Mouse (Mus musculus): ENCODE measurements at regions not wholly inside any gene's neighbourhood (a gene's known extent, or its start where the extent isn't known, plus 50 kb on each side); places are given as distances from the start of the nearest gene placed in this dataset.

DNA sequence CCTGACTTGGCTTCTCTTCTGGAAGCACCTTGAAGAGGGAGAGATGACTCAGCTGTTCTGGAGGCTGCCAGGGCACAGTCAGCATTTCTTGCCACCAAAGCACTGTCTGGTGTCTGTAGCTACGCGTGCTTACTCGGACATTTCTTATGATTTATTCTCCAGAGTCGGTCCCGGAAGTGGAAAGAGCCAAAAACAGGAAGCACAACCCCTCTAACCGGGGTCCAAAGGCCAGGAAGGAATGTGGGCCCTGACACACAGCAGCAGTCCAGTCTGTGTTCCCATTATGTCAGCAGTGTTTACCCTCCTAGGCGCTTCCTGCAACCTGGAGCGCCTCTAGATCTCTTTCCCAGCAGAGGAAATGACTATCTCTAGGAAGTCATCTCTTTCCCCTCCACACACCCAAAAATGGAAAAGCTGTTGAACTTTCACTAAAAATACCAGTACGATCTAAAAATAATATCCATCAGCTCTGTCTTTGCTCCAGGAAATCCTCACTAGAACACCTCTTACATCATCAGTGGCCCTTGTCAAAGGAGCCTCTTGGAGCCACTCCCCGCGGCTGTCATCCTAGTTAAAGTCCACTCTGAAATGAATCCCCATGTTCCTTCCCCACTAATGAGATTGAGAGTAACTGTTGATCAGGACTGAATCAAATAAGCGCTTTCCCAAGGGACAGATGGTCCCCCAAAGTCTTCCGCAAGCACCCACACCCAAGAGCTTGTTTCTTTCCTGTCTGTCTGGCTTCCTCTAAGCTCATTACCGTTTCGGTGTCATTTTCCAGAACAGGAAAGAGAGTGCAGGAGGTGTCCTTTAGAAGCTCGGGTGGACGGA lies 264.7 kb upstream of the Pard3b start:
- Histone ChIP-seq H3K79me2 (ENCODE audit: control insufficient read depth, insufficient read depth, low read length) (no peaks in the 10 kb centered on the region), H3K4me1 (ENCODE audit: control insufficient read depth, insufficient read depth, low read length) (peaks cover 5% of the 10 kb centered on the region), H3K36me3 (ENCODE audit: control insufficient read depth, insufficient read depth, low read length) (no peaks in the 10 kb centered on the region), H3K9ac (ENCODE audit: low read depth, low read length) (no peak overlapping the region), H3K4me3 (ENCODE audit: insufficient read depth, low read depth, low read length) (no peak overlapping the region), H3K27me3 (ENCODE audit: control insufficient read depth, insufficient read depth, low read length) (no peaks in the 10 kb centered on the region), H3K27ac (replicated peaks; ENCODE audit: insufficient read depth, low read depth, low read length) (no peak overlapping the region)
- DNase-seq (ENCODE audit: extremely low read depth, low read depth, low spot score) = peak; percentile 25
- TF ChIP-seq CTCF (IDR thresholded peaks at IDR 0.05; ENCODE audit: low read depth, low read length) = no peak
- no peak for TF ChIP-seq POLR2A (IDR thresholded peaks at IDR 0.05; ENCODE audit: extremely low read depth, insufficient read depth, low read length)
- whole genome bisulfite sequencing = 61% methylated on average over 17 of the region's 17 CpGs

DNA sequence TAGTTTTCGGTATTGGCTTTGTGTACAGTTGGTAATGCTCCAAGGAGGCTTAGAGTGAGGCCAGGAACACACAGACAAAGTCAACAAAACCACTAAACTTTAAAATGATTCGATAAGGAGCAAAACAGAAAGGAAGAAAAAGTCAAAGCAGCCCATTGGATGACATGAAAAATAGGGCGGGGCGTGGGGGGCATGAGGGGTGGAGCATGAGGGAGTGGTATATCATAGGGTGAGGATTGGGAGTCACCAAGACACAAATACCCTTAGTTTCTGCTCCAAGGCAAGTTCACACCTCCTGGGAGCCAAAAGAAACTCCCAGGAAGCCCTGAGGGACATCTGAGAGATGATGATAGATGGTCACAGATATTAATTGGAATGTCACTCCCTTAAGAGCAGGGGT lies 262.2 kb upstream of the Pard3b start:
- no peak for TF ChIP-seq CTCF (IDR thresholded peaks at IDR 0.05; ENCODE audit: low read depth, low read length)
- no peak for TF ChIP-seq POLR2A (IDR thresholded peaks at IDR 0.05; ENCODE audit: extremely low read depth, insufficient read depth, low read length)
- Histone ChIP-seq H3K9ac (ENCODE audit: low read depth, low read length) (no peak overlapping the region), H3K79me2 (ENCODE audit: control insufficient read depth, insufficient read depth, low read length) (no peaks in the 10 kb centered on the region)

DNA sequence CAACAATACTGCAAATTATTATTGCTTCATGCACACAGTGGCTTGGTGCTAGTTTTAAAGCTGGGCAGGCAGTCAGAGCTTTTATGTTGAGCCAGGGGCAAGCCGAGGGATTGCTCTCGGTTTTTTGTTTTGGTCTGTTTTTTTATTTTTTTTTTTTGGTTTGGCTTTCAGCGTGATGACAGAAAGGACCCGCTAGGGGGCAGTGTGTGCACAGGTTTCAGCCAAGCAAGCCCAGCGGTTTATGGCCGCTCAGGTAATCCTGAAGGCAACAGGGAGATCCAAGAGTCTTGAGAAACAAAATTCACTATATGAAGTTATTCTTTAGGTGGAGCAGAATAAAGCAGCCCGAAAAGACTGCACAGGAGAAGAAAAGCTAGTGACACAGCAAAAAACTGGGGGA lies 261.6 kb upstream of the Pard3b start:
- Histone ChIP-seq H3K27ac (replicated peaks; ENCODE audit: insufficient read depth, low read depth, low read length) (no peak overlapping the region), H3K79me2 (ENCODE audit: control insufficient read depth, insufficient read depth, low read length) (no peaks in the 10 kb centered on the region), H3K27me3 (ENCODE audit: control insufficient read depth, insufficient read depth, low read length) (no peaks in the 10 kb centered on the region), H3K4me1 (ENCODE audit: control insufficient read depth, insufficient read depth, low read length) (peaks cover 5% of the 10 kb centered on the region), H3K4me3 (ENCODE audit: insufficient read depth, low read depth, low read length) (no peak overlapping the region), H3K9ac (ENCODE audit: low read depth, low read length) (no peak overlapping the region), H3K36me3 (ENCODE audit: control insufficient read depth, insufficient read depth, low read length) (no peaks in the 10 kb centered on the region)
- DNase-seq (ENCODE audit: extremely low read depth, low read depth, low spot score) = peak; percentile 52
- TF ChIP-seq CTCF (IDR thresholded peaks at IDR 0.05; ENCODE audit: low read depth, low read length) (peak; percentile 86), POLR2A (IDR thresholded peaks at IDR 0.05; ENCODE audit: extremely low read depth, insufficient read depth, low read length) (no peak)
- WGBS = 1% methylated on average over 7 of the region's 7 CpGs

More for the DNA sequence above, 262.2 kb upstream of the Pard3b start:
- H3K36me3 ChIP-seq (ENCODE audit: control insufficient read depth, insufficient read depth, low read length) = no peaks in the 10 kb centered on the region
- H3K27ac ChIP-seq (replicated peaks; ENCODE audit: insufficient read depth, low read depth, low read length) = no peak overlapping the region
- peak; percentile 76 for DNase-seq (ENCODE audit: extremely low read depth, low read depth, low spot score)
- peaks cover 5% of the 10 kb centered on the region for H3K4me1 ChIP-seq (ENCODE audit: control insufficient read depth, insufficient read depth, low read length)
- 19% methylated on average over 4 of the region's 4 CpGs for WGBS
- no peak overlapping the region for H3K4me3 ChIP-seq (ENCODE audit: insufficient read depth, low read depth, low read length)
- no peaks in the 10 kb centered on the region for H3K27me3 ChIP-seq (ENCODE audit: control insufficient read depth, insufficient read depth, low read length)

DNA sequence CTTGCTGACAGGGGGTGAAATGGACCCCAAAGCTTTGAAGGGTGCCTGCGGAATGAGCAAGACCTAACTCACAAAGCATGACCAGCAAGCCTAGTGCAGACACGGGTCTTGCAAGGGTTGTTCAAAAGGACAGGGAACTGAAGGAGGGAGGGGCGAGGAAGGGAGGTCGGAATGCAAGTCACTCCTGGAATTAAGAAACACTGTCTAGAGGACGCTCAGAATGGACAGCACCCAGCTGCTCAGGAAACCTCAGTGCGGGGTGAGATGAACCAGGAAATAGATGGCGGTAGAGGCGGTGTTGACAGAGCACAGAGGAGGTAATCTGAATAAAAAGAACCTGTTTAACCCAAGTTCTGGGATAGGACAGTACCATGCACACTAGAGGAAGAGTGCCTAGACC lies 260.4 kb upstream of the Pard3b start:
- Histone ChIP-seq H3K4me3 (ENCODE audit: insufficient read depth, low read depth, low read length) (no peak overlapping the region), H3K27me3 (ENCODE audit: control insufficient read depth, insufficient read depth, low read length) (no peaks in the 10 kb centered on the region), H3K79me2 (ENCODE audit: control insufficient read depth, insufficient read depth, low read length) (no peaks in the 10 kb centered on the region), H3K9ac (ENCODE audit: low read depth, low read length) (no peak overlapping the region), H3K36me3 (ENCODE audit: control insufficient read depth, insufficient read depth, low read length) (no peaks in the 10 kb centered on the region), H3K4me1 (ENCODE audit: control insufficient read depth, insufficient read depth, low read length) (peaks cover 5% of the 10 kb centered on the region), H3K27ac (replicated peaks; ENCODE audit: insufficient read depth, low read depth, low read length) (no peak overlapping the region)
- TF ChIP-seq CTCF (IDR thresholded peaks at IDR 0.05; ENCODE audit: low read depth, low read length) = no peak
- WGBS = 71% methylated on average over 8 of the region's 8 CpGs
- no peak for DNase-seq (ENCODE audit: extremely low read depth, low read depth, low spot score)

DNA sequence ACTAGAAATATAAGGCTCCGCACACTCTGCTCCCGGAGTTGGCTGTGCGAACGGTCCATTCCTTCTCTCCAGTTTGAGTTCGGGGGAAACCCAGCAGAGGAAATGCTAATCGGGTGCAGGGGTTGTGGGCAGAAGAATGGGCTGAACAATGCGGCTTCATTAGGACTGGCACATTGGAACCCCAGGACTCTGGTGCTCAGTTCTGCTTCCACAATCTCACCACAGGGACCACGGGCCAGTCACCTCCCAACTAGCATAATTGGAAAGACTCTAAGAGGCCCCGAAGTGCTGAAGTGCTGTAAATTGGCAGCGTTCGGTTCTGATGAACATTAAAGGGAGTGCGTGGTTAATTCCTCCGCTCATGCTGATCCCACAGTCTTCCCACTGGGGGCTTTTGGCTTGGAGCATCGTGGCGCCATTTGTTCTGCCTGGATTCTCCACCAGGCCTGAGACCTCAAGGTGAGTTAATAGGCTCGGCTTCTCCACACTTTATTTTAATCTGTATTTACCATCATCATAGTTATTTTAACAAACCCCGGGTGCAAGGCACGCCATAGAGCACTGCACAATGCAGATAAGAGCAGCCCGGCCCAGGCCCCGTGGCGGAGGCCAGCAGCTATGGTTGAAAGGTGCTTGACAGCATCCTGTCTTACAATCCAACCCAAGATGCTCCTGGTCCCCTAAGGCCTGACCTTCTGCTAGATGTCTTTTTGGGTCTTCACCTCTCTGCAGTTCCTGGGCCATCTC lies 258.7 kb upstream of the Pard3b start:
- H3K36me3 ChIP-seq (ENCODE audit: control insufficient read depth, insufficient read depth, low read length) = no peaks in the 10 kb centered on the region
- H3K4me3 ChIP-seq (ENCODE audit: insufficient read depth, low read depth, low read length) = no peak overlapping the region
- H3K27me3 ChIP-seq (ENCODE audit: control insufficient read depth, insufficient read depth, low read length) = no peaks in the 10 kb centered on the region
- no peaks in the 10 kb centered on the region for H3K79me2 ChIP-seq (ENCODE audit: control insufficient read depth, insufficient read depth, low read length)
- no peak for DNase-seq (ENCODE audit: extremely low read depth, low read depth, low spot score)
- no peak overlapping the region for H3K27ac ChIP-seq (replicated peaks; ENCODE audit: insufficient read depth, low read depth, low read length)
- H3K4me1 ChIP-seq (ENCODE audit: control insufficient read depth, insufficient read depth, low read length) = peaks cover 5% of the 10 kb centered on the region
- TF ChIP-seq POLR2A (IDR thresholded peaks at IDR 0.05; ENCODE audit: extremely low read depth, insufficient read depth, low read length) = no peak
- no peak for TF ChIP-seq CTCF (IDR thresholded peaks at IDR 0.05; ENCODE audit: low read depth, low read length)
- WGBS = 91% methylated on average over 21 of the region's 21 CpGs
- no peak overlapping the region for H3K9ac ChIP-seq (ENCODE audit: low read depth, low read length)

DNA sequence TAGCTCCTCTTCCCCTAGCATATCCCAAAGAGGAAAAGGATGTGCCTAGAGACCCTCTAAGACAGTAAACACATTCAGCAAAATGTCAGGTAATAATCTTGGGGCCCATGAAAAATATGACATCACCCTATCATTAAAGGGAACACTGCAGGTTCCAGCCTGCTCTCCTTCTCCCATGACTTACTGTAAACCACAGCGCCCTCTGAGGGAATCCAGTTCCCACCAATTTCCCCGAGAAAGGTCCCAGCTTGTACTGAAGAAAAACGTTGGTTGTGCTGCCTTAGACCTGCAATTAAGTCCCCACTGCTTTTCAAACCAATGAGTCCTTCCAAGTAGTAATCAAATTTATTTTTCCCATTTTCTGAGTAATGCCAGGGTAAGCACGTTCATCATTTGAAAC lies 251.0 kb upstream of the Pard3b start:
- Histone ChIP-seq H3K4me3 (ENCODE audit: insufficient read depth, low read depth, low read length) (no peak overlapping the region), H3K9ac (ENCODE audit: low read depth, low read length) (no peak overlapping the region), H3K36me3 (ENCODE audit: control insufficient read depth, insufficient read depth, low read length) (no peaks in the 10 kb centered on the region), H3K27me3 (ENCODE audit: control insufficient read depth, insufficient read depth, low read length) (no peaks in the 10 kb centered on the region), H3K79me2 (ENCODE audit: control insufficient read depth, insufficient read depth, low read length) (no peaks in the 10 kb centered on the region), H3K4me1 (ENCODE audit: control insufficient read depth, insufficient read depth, low read length) (no peaks in the 10 kb centered on the region), H3K27ac (replicated peaks; ENCODE audit: insufficient read depth, low read depth, low read length) (no peak overlapping the region)
- TF ChIP-seq POLR2A (IDR thresholded peaks at IDR 0.05; ENCODE audit: extremely low read depth, insufficient read depth, low read length) (no peak), CTCF (IDR thresholded peaks at IDR 0.05; ENCODE audit: low read depth, low read length) (no peak)
- DNase-seq (ENCODE audit: extremely low read depth, low read depth, low spot score) = no peak
- 48% methylated on average over 4 of the region's 4 CpGs for WGBS

Data from liver, adult 2 months (tissue).